Mouse (Mus musculus) testis, adult 2 months (tissue): ENCODE measurements around the gene H2-Ob.

Source experiments
- CTCF ChIP-seq: fragments of 200-500 bp; IDR thresholded peaks from 2 replicates; pipeline ENCODE4 v1.5.1; 2012; ENCODE audit warnings: low read depth, mild to moderate bottlenecking, inconsistent platforms, low read length, moderate library complexity; ENCODE audit not compliant: control insufficient read depth, insufficient read depth, insufficient replicate concordance
- POLR2A ChIP-seq: fragments of 200-500 bp; IDR thresholded peaks from 2 replicates; pipeline ENCODE4 v1.6.1; 2012; ENCODE audit warnings: low read depth, mild to moderate bottlenecking, inconsistent platforms, low read length, moderate library complexity; ENCODE audit not compliant: control insufficient read depth

DNA sequence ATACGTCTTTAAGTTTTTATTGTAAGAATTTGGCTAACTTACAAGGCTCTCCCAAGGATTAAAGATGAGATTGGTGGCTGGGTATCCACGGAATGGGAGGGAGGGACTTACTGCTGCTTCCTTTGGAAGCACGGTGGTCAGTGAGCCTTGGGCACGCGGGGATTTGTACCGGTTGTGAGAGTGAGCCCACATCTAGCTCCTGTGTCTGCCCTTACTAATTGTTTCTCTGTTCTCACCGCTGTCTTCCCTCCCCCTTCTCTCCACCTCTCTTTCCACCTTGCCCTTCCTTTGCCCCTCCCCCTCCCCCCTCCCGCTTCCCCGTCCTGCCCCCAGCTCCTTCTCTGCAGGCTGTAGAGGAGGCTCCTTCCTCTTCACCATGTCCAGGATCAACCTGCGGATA, 30.3 kb upstream of the H2-Ob start:
- TF ChIP-seq CTCF: no peak
- TF ChIP-seq POLR2A: no peak
